Mouse (Mus musculus) liver (tissue): ENCODE results near the gene Actn1.
A peak's percentile ranks its signal among the peaks of the same experiment; 100 is the strongest.

Experiments
- DNase-seq: peaks from one replicate; pipeline ENCODE4 v3.0.0-alpha.2; 2020; ENCODE audit warnings: mixed read lengths

The Actn1 gene

GRCm38 (mm10) chr12:80181831-80182230 lies 78.3 kb downstream of the Actn1 start:
- no peak for DNase-seq

DNA sequence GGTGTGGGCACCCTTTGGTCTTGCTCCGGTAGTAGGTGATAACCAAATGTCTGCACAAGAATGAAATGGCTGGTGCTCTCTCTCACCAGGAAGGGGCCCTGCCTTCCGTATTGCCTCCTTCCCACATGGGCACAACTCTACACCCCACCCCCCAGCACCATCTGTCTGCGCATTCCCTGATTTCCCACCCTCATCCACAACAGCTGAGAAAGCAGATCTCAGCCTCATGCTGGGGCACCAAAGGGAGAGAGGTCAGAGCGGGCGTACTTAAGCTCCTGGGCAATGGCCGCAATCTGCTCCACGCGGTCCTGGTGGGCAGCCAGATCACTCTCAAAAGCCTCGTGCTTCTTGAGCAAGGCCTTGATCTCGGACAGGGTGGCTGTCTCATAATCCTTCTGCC lies 82.1 kb downstream of the Actn1 start:
- DNase-seq, result no peak

GRCm38 (mm10) chr12:80168736-80169135 lies 91.4 kb downstream of the Actn1 start:
- DNase-seq, result no peak

DNA sequence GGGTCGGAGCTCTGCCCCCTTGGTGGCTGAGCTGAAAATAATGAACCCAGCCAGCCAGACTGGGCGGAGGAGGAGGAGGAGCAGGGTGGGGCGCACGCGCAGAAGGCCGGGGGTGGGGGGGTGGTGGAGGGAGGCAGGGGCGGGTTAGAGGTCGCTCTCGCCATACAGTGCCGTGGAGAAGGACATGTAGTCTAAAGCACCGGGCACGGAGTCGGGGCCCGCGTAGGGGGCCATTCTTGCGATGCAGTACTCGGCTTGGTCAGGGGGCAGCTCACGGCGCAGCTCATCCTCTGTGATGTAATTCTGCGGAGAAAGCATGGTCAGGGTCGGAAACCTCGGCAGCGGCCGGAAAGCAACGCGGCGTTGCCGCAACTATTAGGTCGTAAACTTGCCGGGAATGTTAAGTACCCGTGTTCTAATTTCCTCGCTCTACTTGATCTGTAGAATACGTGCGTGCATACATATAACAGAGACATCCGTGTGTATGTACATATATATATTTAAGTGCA lies 91.9 kb downstream of the Actn1 start:
- peak; percentile 79 for DNase-seq

DNA sequence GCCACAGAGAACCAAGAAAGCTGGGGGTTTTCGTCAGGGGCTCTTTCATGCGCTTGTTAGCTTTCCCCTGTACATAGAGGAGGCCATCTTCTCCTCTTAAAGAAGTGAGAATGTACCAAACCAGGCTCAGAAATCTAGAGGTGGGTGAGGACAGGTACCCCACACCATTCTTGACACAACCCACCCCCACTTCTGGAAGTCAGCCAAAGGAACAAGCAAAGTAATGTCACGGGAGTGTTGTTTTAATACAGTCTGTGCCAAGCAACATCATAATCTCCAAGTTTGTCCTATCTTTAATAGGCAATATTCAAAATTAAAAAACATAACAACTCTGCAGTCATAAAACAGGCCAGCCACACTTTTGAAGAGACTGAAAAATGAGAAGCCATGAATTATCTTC lies 92.8 kb downstream of the Actn1 start:
- DNase-seq, result no peak

- DNase-seq, result no peak
Measured at GRCm38 (mm10) chr12:80166651-80167050, 93.5 kb downstream of the Actn1 start.

- no peak for DNase-seq
Measured at GRCm38 (mm10) chr12:80164526-80164925, 95.6 kb downstream of the Actn1 start.

- no peak for DNase-seq
Measured at GRCm38 (mm10) chr12:80162448-80162847, 97.7 kb downstream of the Actn1 start.

DNA sequence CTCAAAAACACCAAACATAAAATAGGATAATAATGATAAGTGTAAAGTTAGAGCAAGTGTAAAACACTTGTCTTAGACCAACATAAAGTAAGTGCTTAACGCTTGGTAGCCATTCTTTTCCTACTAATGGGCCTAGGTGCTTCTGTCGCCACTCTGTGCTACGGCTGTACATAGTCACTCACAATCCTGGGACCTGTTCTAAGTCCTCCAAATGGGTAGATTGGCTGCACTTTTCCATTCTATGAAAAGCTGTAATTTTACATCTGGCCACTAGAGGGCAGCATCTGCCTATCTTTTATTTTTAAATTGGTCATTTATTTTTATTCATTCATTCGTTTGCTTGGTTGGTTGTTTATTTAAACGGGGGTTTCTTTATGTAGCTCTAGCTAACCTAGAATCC lies 102.5 kb downstream of the Actn1 start:
- DNase-seq, result no peak

GRCm38 (mm10) chr12:80153687-80154326 lies 106.4 kb downstream of the Actn1 start:
- peak; percentile 73 for DNase-seq

DNA sequence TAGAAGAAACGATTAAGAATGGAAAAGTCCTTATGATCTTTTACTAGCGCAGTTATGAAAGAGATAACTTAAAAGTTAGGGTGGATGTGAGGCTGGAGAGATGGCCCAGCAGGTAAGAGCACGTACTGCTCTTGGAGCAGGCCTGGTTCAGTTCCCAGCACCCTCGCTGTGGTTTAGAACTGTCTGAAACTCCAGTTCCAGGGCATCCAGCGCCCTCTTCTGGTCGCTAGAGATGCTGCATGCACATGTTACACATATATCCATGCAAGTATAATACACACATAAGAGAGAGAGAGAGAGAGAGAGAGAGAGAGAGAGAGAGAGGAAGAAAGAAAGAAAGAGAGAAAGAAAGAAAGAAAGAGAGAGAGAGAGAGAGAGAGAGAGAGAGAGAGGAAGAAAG lies 107.1 kb downstream of the Actn1 start:
- no peak for DNase-seq

- DNase-seq, result peak; percentile 33
Measured at GRCm38 (mm10) chr12:80151821-80152220, 108.3 kb downstream of the Actn1 start.

DNA sequence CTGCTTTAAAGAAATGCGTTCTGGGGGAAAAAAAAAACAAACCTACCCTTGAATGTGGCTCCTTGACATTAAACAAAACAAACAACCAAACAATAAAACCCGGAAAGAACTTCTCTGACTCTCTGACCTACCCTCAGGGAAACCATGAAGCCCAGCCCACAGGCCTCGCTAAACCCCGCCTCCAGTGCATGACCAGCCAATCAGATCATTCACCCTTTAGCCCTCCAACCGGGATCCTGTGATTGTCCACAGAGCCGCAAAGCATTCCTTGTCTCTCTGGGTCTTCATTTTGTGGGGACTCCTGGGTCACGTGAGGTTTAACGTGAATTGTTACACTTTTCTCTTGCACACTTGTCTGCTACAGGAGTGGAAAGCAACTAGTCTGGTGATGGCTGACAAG lies 109.5 kb downstream of the Actn1 start:
- DNase-seq, result peak; percentile 79

- no peak for DNase-seq
Measured at GRCm38 (mm10) chr12:80147563-80148214, 112.5 kb downstream of the Actn1 start.

DNA sequence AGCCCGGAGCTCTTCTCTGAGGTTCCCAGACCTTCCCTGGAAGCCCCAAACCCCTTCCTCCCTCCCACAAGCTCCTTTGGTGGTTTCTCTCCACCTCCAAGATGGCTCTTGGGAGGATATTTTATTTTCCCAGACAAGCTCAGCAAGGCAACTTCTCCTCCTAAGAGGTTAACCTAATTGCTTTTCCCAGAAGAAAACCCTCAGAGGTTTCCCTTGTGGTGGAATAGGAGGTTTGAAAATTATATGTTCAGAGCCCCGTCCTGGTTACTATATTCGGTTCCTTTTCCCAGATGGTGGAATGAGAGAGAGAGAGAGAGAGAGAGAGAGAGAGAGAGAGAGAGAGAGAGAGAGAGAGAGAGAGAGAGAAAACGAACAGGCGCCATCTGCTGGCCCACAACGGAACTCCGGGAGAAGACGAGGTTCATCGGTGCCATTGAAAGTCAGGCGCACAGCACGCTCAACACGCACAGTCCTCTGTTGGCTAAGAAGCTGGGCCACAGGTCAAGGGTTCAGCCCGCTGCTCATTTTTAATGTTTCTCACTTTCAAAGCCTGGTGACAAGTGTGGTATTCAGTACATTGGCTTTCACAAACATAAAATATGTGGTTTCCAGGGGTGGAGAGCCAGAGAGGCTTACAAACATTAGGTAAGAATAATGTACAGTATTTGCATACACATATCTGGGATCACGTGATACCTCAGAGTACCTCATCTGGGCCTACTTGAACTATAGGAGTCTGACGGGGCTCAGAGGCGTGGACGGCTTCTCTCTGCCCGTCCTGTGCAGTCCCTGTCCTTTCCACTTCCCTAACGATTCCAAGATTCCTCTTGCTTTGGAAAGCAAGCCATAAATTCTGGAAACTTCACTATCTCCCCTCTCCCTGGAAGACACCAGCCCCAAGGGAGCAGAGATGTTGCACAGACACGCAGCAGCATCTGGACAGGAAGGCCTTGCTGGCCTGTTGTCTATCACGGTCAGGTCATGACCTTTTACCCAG lies 113.6 kb downstream of the Actn1 start:
- DNase-seq, result peak; percentile 81

- no peak for DNase-seq
Measured at GRCm38 (mm10) chr12:80145365-80145764, 114.8 kb downstream of the Actn1 start.

DNA sequence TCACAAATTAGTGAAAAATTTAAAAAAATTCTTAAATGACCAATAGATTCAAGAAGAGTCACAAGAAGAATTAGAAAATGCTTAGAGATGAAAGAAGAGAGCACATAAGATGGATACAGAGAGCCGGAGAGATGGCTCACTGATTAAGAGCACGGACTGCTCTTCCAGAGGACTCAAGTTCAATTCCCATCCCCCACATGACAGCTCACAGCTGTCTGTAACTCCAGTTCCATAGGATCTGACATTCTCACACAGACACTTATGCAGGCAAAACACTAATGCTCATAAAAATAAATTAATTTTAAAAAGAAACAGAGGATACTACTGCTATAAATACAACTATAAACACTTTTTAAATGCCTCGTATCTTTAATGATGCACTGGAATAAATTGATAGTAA lies 115.3 kb downstream of the Actn1 start:
- no peak for DNase-seq

GRCm38 (mm10) chr12:80141470-80141869 lies 118.7 kb downstream of the Actn1 start:
- peak; percentile 62 for DNase-seq

DNA sequence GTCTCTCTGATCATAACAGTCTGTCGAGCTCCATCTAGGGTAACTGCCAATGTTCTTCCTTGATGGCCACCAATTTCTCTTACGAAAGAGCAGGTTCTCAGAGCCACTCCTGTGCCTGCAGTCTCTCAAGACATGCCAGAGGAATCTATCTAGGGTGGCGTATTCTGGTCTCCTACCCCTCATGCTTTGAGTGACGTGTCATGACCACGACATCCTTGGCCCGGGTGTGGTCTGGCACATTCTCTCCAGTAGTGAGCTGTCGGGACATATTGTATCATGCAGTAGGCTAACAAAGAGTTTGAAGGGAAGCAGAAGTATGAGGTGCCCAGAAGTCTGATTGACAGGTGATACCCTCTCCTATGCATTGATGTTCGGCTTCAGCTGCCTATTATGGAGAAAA lies 119.2 kb downstream of the Actn1 start:
- DNase-seq, result no peak

GRCm38 (mm10) chr12:80137744-80138143 lies 122.4 kb downstream of the Actn1 start:
- no peak for DNase-seq

DNA sequence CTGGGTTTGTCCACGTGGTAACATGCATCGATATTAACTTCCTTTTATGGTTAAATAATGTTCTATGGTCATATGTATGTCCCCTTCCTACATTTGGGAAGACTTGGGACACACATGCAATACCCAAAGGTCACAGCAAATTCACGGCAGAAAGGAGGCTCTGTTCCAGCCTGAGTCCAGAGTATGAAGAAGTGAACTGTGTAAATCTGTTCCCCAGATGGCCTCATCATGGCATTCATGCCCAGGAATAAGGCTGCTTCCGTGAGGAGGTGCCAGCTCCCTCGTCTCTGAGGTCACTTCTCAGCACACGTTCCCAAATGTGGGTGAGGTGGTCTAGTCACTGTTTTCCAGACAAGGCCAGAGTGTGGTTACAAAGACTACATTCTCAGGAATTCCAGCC lies 122.9 kb downstream of the Actn1 start:
- DNase-seq, result no peak

- DNase-seq, result no peak
Measured at GRCm38 (mm10) chr12:80136264-80136930, 123.8 kb downstream of the Actn1 start.

- DNase-seq, result no peak
Measured at GRCm38 (mm10) chr12:80135173-80135572, 125.0 kb downstream of the Actn1 start.
